Mouse (Mus musculus): ENCODE results near the gene Adam12. TPM values are rescaled to one million over a fixed set of nuclear protein-coding genes. Genes with fewer than 3 reads are reported as not detected.

Adam12 gene
- total and polyA plus RNA-seq, 3 experiments = 0.57 to 0.80 (median 0.66) TPM

DNA sequence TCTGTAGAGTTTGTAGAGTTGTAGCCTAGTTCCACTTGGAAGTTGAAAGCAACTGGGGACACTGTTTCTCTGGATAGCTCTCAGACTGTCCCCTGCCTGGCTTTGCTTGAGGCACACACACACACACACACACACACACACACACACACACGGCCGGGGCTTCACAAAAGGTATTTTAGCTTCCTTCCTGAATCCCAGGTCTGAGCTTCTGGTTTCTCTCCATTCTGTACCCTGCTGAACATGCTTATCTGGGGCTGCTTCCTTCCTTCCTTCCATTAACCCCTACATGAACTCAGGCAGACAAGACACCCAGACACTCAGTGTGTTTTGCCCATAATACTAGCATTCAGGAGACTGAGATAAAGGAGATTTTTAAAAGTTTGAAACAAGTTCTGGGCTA, 2.0 kb downstream of the Adam12 start:
- Histone ChIP-seq H3K27ac (no peak overlapping the region), H3K27me3 (ENCODE audit: control insufficient read depth, insufficient read depth, low read length) (peaks cover 2% of the 10 kb centered on the region; the same call in 1 of the 2 replicates), H3K4me3 (no peak overlapping the region), H3K9ac (ENCODE audit: low read depth, low read length) (no peak overlapping the region), H3K36me3 (ENCODE audit: control insufficient read depth, insufficient read depth, low read length) (no peaks in the 10 kb centered on the region), H3K4me1 (ENCODE audit: control insufficient read depth, insufficient read depth, low read length) (no peaks in the 10 kb centered on the region; the same call in 1 of the 2 replicates), H3K79me2 (replicated peaks; ENCODE audit: control insufficient read depth, insufficient read depth, low read length) (no peaks in the 10 kb centered on the region)
- TF ChIP-seq POLR2A (IDR thresholded peaks at IDR 0.05; ENCODE audit: insufficient read depth, low read depth, low read length) (no peak), CTCF (IDR thresholded peaks at IDR 0.05) (no peak), EP300 (IDR thresholded peaks at IDR 0.05; ENCODE audit: insufficient read depth, low read depth, low read length) (no peak)
- WGBS = 44% methylated on average over 2 of the region's 2 CpGs
- no peak for DNase-seq
- intact Hi-C loops (cut with DNase I) = loop anchor here (5.0 kb wide), 1 partner anchor 32 kb away; no protein-coding TSS in a partner anchor

DNA sequence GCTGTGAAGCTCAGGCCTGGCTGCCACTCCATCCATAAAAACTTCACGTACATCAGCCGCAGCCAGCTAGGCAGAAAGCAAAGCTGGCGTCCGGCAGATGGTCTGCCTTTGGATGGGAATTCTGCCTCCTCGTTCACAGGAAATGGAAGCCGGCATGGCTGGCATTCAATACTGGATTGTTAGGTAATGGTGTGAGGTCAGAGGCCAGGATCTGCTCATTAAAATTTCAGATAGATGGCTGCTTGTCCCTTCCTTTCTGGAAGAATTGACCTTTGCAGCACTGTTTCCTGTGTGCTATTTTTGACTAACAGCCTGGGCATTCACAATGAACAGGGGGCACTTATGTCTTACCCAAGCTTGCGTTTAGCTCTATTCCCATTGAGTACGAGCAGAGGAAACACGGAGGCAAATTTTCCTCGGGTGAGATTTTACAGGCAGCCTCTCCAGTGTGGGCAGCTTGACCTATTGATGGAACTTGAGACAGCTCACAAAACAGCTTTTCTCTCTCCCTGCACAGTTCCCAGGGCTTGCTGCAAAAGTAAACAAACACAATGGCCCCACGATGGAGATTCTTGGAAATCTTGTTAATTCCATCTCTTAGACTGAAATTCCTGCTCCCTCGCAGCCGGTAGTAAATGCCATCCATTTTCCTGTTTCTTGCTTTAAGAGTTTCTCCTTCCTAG, 4.0 kb downstream of the Adam12 start:
- DNase-seq = peak in 1 of 2 experiments; percentile 5
- TF ChIP-seq EP300 (IDR thresholded peaks at IDR 0.05; ENCODE audit: insufficient read depth, low read depth, low read length) = no peak
- TF ChIP-seq CTCF (IDR thresholded peaks at IDR 0.05) = no peak
- TF ChIP-seq POLR2A (IDR thresholded peaks at IDR 0.05; ENCODE audit: insufficient read depth, low read depth, low read length) = no peak
- intact Hi-C loops (cut with DNase I) = loop anchor here (5.0 kb wide), 1 partner anchor 34 kb away; no protein-coding TSS in a partner anchor
- Histone ChIP-seq H3K4me3 (no peak overlapping the region), H3K79me2 (replicated peaks; ENCODE audit: control insufficient read depth, insufficient read depth, low read length) (no peaks in the 10 kb centered on the region), H3K36me3 (ENCODE audit: control insufficient read depth, insufficient read depth, low read length) (no peaks in the 10 kb centered on the region), H3K27me3 (ENCODE audit: control insufficient read depth, insufficient read depth, low read length) (peaks cover 2% of the 10 kb centered on the region; the same call in 1 of the 2 replicates), H3K9ac (ENCODE audit: low read depth, low read length) (no peak overlapping the region), H3K4me1 (ENCODE audit: control insufficient read depth, insufficient read depth, low read length) (no peaks in the 10 kb centered on the region; the same call in 1 of the 2 replicates), H3K27ac (no peak overlapping the region)
- 46% methylated on average over 13 of the region's 13 CpGs for WGBS

GRCm38 (mm10) chr7:134227101-134227500, 4.8 kb downstream of the Adam12 start:
- Histone ChIP-seq H3K4me3 (no peak overlapping the region), H3K4me1 (ENCODE audit: control insufficient read depth, insufficient read depth, low read length) (no peaks in the 10 kb centered on the region; the same call in 1 of the 2 replicates), H3K36me3 (ENCODE audit: control insufficient read depth, insufficient read depth, low read length) (no peaks in the 10 kb centered on the region), H3K79me2 (replicated peaks; ENCODE audit: control insufficient read depth, insufficient read depth, low read length) (no peaks in the 10 kb centered on the region), H3K27me3 (ENCODE audit: control insufficient read depth, insufficient read depth, low read length) (peaks cover 2% of the 10 kb centered on the region; the same call in 1 of the 2 replicates), H3K27ac (no peak overlapping the region), H3K9ac (ENCODE audit: low read depth, low read length) (no peak overlapping the region)
- TF ChIP-seq POLR2A (IDR thresholded peaks at IDR 0.05; ENCODE audit: insufficient read depth, low read depth, low read length) (no peak), CTCF (IDR thresholded peaks at IDR 0.05) (no peak), EP300 (IDR thresholded peaks at IDR 0.05; ENCODE audit: insufficient read depth, low read depth, low read length) (no peak)
- intact Hi-C loops (cut with DNase I) = loop anchor here (5.0 kb wide), 1 partner anchor 35 kb away; no protein-coding TSS in a partner anchor
- 94% methylated on average over 4 of the region's 4 CpGs for WGBS
- no peak for DNase-seq

GRCm38 (mm10) chr7:134226231-134226630, 5.7 kb downstream of the Adam12 start:
- DNase-seq = no peak
- no peak overlapping the region for H3K4me3 ChIP-seq
- TF ChIP-seq EP300 (IDR thresholded peaks at IDR 0.05; ENCODE audit: insufficient read depth, low read depth, low read length) = no peak
- TF ChIP-seq POLR2A (IDR thresholded peaks at IDR 0.05; ENCODE audit: insufficient read depth, low read depth, low read length) = no peak
- TF ChIP-seq CTCF (IDR thresholded peaks at IDR 0.05) = no peak
- 89% methylated on average over 3 of the region's 3 CpGs for WGBS
- intact Hi-C loops (cut with DNase I) = loop anchor here (5.0 kb wide), 1 partner anchor 36 kb away; no protein-coding TSS in a partner anchor
- H3K27ac ChIP-seq = no peak overlapping the region
- peaks cover 2% of the 10 kb centered on the region; the same call in 1 of the 2 replicates for H3K27me3 ChIP-seq (ENCODE audit: control insufficient read depth, insufficient read depth, low read length)
- H3K36me3 ChIP-seq (ENCODE audit: control insufficient read depth, insufficient read depth, low read length) = no peaks in the 10 kb centered on the region
- no peak overlapping the region for H3K9ac ChIP-seq (ENCODE audit: low read depth, low read length)
- H3K79me2 ChIP-seq (replicated peaks; ENCODE audit: control insufficient read depth, insufficient read depth, low read length) = no peaks in the 10 kb centered on the region
- no peaks in the 10 kb centered on the region; the same call in 1 of the 2 replicates for H3K4me1 ChIP-seq (ENCODE audit: control insufficient read depth, insufficient read depth, low read length)

DNA sequence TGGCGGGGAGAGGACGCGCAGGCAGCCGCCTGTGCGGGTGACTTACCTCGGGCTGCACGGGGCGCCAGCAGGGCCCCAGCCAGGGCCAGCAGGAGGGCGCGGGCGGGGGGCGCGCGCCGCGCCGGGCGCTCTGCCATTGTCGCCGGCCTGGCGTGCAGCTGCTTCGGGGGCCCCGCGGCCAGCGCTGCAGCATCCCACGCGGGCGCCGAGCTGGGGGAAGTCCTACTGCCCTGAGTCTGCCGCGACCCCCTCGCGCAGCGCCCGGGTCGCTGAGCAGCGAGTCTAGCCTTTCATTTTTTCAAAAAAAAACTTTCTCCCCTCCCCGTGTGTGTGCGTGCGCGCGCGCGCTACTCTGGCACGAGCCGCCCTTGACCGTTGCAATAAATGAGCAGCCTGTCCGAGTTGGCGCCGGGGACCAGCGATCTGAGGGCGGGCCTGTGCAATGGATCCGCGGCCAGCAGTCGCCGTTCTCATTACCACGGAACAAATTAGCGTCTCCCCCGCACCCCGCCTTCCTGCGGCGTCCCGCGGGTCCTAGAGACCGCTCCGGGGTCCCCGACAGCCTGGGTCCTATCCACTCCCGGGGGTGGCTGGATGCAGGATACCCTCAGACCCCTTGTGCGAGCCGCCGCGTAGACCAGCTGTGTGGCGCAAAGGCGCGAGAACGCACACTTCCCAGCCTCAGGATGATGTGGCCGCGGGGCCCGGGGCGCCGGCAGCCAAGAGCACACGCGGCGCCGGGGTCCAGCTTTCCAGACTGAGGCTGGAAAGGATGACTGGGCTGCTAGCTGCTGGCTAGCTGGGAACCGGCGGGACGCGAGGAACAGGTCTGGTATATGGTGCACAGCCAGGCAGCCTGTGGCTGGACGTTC, 7.0 kb downstream of the Adam12 start:
- Histone ChIP-seq H3K9ac (ENCODE audit: low read depth, low read length) (peak overlapping the region; percentile 34), H3K4me3 (peak overlapping the region; percentile 57), H3K27me3 (ENCODE audit: control insufficient read depth, insufficient read depth, low read length) (peaks cover 2% of the 10 kb centered on the region; the same call in 1 of the 2 replicates), H3K4me1 (ENCODE audit: control insufficient read depth, insufficient read depth, low read length) (no peaks in the 10 kb centered on the region; the same call in 1 of the 2 replicates), H3K36me3 (ENCODE audit: control insufficient read depth, insufficient read depth, low read length) (no peaks in the 10 kb centered on the region), H3K27ac (peak overlapping the region; percentile 20; the same call in 1 of the 2 replicates), H3K79me2 (replicated peaks; ENCODE audit: control insufficient read depth, insufficient read depth, low read length) (no peaks in the 10 kb centered on the region)
- 2% methylated on average over 89 of the region's 90 CpGs for WGBS
- DNase-seq = peak; percentile 70 to 72
- no peak for TF ChIP-seq CTCF (IDR thresholded peaks at IDR 0.05)
- intact Hi-C loops (cut with DNase I) = loop anchor here (2.0 to 5.0 kb wide), 3 partner anchors 37 to 342 kb away; no protein-coding TSS in a partner anchor

Measured in heart, adult 2 months (tissue).